Mouse (Mus musculus) embryo, embryonic 10 days (tissue): ENCODE measurements around the gene Tcte2.

ENCODE experiments used
- DNase-seq: peaks from one replicate; pipeline ENCODE4 v3.0.0-alpha.2; 2015; ENCODE audit warnings: low spot score

Gene Tcte2

DNA sequence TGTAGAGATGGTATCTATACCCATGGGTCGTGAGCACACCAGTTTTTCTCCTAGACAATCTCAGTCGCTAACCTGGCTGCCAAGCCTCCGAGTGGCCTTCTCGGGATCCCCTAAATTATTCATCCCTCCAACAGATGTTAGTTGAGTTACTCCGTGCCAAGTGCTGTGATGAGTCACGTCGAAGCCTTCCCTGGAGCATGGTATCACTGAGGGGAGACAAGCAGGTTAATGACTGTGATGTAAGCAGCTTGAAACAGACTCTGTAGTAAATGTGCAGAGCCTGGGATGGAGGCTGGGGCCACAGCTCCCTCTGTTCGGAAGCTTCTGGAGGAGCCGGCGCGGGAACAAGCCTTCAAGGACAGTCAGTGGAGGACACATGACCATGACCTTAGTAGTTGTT is 44.2 kb downstream of the Tcte2 start:
- DNase-seq, result no peak

DNA sequence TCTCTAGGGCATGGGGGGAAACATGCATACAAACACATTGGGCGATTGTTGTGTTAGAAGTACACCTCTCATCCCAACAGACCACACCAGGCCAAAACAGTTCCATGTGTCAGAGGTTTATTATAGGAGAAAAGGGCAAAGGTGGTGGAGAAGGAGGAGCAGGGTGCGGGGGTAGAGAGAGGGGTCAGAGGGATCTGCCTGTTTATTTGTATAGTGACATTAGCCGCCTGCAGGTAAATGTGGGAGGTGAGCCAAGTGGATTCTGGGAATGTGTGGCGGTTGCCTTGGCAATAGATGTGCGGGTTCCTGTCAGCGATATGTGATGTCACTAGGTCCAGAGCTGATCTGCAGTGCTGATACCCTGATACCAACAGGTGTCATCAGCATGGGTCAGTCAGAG is 45.3 kb downstream of the Tcte2 start:
- no peak for DNase-seq

DNA sequence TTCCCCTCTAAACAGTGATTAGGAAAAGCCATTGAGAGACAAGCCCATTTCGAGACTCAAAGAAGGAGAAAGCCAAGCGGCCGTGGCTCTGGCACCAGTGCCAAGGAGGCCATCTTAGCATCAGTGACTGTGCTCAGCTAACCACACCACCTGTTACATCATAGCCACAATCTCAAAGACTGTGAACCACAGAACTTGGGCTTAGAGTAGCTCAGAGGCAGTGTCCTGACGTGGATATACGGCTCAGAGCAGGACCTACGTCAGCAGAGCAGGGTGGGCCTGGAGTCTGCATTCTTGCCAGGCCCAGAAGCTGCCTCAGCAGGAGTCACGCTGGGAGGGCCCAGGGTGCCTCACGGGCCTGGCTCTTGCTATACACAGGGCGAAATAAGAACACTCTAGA is 46.1 kb downstream of the Tcte2 start:
- DNase-seq, result no peak

DNA sequence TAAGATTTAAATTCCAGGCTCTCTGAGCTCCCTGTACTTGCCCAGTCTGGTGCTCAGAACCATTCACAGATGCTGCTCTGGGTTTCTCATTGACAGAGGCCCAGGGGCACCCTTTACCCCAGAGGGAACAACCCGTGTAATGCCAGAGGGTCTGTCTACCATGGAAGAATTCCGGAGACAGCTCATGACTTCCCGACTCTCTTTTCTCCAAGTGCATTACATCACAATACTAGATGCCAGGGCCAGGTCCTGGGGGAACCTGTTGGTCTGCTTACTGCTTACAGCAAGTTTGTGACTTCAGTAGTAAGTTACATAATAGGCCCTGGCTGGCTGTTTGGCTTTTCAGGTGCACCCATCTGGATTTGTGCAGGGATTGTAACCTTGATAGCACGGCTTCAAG is 47.0 kb downstream of the Tcte2 start:
- DNase-seq, result no peak

DNA sequence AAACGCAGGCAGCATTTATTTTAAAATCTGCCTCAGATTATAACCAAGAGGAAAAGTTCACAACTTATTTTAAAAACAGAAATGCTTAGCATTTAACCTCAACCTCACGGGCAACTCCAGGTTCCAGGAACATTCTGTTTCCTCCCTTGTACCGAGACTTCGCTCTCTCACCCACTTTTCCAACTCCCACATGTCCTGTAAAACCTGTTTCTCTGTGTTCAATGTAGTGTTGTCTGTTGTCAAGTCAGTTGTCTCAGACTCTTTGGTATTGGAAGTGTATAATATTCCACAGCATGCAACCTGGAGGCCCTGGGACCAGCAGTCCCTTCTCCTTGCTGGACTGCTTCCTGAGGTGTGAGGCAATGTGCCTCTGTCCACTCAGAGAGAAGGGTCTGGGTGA is 47.5 kb downstream of the Tcte2 start:
- DNase-seq, result no peak

DNA sequence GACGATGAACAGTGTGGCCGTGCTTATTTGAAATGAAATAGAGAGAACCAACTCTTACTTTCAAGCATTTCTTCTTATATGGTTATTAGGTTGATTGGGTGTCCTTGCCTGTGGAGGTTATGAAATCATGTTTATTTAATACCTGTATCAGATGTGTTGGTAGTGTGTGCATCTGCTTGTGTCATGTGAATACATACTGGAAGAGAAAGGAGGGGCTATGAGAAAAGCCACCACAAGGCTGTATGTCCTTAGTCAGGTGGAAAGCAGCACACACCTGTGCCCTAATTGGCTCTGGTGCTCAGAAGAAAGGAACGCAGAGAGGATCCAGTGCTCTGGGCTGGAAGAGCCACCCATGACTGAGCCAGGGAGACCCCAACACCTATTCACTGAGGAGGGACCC is 49.1 kb downstream of the Tcte2 start:
- DNase-seq, result no peak

DNA sequence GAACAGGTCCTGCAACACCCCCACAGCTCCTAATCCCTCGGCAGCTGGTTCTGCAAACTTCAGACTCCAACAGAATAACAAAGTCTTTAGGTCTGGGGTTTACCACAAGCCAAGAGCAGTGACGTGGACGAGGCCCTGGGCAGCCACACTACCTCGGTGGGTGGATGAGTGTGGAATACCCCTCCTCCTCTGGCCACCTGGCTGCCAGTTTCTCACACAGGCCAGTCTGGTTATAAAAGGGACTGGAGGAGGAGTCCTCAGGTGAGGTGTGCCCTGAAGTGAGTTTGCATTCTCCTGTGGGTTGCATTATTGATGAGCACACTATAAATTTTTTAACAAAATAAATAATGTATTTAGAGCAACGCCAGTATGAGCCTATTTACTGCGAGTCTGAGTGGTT is 49.5 kb downstream of the Tcte2 start:
- DNase-seq, result no peak

DNA sequence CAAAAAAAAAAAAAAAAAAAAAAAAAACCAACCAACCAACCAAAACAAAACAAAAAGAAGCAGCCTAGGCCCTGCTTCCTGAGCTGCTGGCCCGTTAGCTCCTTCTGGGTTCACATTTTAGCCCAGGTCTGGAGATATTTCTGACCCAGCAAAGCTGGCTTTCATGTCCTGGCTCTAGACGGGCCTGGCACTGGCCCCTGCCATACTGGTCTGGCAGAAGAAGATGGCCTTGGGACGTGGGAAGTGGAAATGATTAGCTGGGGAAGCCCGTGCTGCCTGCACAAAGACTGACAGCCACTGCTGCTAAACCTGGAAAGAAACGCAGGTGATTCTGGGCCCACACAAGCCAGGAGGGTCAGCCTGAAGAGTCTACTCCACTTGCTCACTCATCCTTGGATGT is 50.5 kb downstream of the Tcte2 start:
- DNase-seq, result no peak

DNA sequence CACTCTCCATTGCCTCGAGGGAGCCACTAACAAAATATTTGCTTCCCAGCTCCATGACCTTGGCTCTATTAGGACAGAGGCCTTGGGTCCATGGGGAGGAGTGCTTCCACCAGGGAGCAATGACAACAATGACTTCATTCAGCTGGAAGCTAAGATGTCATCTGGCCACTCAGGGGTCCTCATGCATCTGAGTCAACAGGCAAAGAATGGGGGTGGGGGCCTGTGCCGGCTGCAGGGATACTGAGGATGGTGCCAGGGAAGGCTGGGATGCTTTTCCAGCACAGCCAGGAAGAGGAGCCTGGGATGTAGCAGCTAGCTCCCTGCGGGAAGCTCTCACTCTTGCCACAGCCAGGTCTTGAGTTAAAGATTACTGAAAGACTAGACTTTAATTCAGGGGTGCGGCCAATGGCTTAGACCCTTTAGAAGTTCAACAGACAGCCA is 56.1 kb downstream of the Tcte2 start:
- DNase-seq, result peak; percentile 67

DNA sequence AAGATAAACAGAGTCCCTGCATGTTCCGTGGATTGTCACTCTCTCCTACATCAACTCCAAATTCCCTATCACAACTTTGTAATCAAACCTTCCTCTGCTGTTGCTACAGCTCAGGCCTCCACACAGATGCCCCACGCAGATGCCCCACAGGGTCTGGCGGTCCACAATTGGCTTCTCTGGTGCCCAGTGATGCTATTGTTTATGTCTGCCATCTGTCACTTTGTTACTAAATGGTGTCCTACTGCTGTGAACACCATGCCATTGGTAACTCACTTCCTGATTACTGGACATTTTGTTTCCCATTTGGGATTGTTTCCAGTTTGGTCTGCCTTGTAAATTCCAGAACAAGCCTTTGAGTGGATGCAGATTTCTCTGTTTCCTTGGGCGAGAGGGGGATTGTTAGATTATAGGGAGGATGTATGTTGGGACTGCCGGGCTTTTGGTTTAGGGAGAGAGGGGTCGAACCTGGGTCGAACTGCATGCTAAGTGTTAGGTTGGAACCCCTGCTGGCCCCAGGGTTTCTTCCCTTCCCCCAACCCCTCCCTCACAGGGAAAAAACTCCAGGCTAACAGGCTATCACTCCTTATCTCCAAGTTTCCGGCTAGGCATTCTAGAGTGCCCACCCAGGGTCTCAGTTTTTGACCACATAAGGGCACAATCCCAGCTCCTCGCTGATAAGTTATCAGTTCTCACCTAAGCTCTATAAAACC is 57.9 kb downstream of the Tcte2 start:
- no peak for DNase-seq

DNA sequence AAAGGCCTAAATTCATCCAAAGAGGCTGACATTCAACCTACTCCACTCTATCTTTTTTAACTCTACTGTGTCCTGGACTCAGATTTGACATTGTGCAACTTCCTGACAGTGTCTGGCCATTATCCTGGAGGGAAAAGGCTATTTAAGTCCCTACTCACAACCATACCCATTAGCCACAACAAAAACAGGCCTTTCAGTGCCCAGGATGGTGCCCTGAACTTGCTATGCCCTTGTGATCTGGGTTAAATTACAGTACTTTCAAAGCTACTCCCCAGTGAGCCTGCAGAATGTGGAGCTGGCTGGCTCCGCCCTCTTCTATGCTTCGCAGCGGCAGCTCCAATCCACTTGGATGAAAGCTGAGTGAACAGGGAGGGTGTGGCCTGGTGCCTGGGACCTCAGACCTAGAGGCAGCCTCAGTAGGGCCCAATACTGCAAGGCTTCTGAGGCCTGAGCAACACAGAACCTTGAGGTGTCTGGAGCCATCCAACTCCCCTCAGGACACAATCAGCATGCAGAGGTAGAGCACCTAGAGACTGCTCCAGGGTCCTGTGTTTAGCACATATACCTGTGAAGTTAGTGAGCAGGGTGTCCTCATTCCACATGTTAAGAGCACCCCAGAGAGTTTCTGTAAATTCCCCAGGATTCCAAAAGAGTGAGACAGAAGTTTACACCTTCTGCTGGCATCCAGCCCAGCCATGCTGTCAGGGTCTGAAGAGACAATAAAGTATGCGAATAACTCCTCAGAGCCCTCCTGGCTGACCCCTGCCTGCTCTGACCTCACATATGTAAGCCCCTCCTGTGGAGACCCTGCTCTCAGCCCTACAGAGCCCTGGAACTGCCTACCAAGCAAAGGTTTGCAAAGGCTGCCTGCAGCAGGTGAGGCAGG is 61.3 kb downstream of the Tcte2 start:
- DNase-seq, result peak; percentile 84

DNA sequence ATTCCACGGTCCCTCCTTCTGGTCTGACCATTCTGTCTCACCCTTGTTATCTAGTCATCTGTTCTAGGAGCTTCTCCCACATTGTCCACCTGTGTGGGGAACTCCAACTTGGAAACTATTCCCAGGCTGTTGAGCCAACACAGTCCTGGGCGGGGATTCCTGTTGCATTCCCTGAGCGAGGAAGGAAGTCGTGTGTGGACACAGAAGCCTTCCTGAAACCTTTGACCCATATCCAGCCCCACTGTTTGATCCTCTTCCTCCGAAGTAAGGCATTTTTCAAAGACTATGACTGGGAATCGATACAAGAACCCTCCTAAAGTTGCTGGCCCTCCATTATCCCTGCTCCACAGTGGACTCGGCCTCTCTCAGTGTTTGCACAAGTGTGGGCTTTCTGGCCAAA is 61.9 kb downstream of the Tcte2 start:
- no peak for DNase-seq

DNA sequence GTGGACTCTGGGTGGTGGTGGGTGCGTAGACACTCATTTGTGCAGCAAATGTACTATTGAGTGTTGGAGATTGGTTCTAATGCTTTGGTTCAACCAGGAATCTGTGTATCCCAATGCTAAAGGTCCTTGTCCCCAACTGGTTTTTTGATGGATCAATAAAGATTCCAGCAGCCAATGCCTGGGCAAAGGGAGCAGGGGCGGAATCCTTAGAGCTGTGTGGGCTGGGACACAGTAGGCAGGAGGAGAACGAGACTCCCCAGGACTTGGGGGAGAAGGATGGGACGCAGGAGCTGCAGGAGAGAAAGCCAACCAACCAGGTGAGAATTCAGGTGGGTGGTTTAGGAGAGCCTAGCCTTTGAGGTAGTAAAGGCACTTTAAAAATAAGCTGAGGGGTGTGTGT is 63.4 kb downstream of the Tcte2 start:
- DNase-seq, result no peak

DNA sequence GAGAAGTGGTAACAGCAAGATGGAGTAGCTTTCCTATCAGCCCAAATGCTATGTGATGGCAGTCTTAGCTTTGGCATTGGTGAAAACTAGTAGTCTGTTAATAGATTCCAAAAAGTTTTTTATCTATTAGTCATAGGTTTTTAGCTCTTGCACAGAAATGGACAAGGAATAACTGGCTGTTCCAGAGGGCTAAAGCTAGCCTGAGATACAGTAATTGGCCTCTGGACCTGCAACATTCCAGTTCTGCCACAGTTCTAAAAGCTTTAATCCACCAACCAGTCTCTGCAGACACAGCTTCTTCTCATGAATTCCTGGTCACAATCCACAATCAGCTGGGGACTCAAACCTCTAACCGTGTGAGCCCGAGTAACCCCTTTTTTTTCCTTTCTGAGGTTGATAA is 64.0 kb downstream of the Tcte2 start:
- no peak for DNase-seq

DNA sequence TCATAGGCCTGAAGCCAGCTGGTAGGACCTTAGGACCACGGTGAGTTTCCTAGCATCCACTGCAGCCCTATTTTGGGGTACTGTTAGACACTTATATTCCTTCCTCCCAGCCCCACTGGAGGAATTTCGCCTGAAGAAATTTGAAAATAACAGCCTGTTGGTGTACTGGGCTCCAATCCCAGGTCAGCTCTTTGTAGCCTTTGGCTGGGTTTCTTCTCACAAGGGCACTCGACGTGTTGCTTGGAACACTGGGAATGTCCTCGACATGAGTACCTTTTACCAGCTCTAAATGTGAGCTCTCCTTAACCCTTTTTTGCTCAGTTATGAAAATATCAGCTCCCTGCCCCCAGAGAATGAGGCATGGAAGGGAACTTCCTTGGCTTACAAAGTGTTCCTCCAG is 65.7 kb downstream of the Tcte2 start:
- no peak for DNase-seq

DNA sequence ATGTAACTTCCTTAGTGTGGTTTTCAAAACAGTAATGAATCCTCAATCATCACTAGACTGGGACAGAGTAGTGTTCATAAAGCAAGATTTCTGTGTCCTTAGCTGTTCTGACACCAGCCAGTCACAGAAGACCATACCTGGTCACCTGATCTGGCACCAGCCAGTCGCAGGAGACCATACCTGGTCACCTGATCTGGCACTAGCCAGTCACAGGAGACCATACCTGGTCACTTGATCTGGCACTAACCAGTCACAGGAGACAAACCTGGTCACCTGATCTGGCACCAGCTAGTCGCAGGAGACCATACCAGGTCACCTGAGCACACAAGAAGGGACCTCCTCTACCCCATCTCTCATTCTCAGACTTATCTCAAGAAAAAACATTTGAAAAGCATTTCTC is 66.4 kb downstream of the Tcte2 start:
- no peak for DNase-seq

DNA sequence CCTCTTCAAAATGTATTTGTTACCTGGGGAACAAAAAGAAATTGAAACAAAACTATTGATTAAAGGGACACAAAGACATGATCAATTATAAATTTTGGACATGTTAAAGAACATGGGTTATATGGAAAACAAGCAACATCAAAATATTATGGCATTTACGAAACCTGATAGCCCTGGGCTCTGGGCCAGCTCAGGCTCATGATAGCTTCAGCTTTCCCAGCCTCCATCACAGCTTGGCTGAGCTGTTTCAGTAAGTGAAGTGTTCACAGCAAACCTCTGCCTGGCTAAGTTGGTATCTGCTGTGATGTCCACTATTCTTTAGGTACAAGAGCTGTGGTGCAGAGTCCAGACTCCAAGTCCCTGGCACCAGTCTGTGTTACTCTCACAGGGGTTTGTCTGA is 67.4 kb downstream of the Tcte2 start:
- no peak for DNase-seq

DNA sequence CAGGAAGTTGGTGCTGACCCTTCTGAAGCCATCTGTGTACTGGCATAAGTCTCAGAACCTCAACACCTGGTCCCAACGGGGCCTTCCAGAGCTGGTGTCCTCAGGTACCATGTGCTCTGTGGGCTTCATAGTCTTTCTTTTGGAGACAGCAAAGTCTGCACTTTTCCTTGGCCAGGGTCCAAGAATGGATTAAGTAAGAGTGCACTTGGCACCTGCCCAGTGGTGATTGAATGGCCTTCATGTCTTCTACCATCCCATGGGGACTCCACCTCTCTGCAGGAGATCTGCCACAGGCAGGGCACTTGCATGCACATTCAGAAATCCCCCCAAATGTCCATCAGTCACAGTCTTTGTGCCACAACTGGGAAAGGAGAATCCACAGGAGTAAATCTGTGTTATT is 74.0 kb downstream of the Tcte2 start:
- no peak for DNase-seq

DNA sequence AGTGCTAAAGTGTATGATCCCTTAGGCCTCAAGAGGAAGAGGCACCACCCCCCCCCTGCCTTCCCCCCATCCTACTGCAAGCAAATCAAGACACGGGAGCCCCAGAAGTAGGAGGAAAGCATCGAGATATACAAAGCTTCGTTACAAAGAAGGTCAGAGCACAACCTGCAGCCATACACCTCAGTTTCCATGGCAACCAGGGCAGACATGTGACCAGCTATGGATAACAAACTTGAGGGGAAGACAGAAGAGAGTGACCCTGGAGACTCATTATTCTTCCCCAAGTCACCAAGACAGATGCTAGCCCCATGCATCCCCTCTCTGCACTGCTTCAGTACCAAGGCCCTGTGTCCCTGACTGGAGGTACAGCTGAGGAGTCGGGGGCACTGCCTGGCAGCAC is 74.5 kb downstream of the Tcte2 start:
- DNase-seq, result no peak

DNA sequence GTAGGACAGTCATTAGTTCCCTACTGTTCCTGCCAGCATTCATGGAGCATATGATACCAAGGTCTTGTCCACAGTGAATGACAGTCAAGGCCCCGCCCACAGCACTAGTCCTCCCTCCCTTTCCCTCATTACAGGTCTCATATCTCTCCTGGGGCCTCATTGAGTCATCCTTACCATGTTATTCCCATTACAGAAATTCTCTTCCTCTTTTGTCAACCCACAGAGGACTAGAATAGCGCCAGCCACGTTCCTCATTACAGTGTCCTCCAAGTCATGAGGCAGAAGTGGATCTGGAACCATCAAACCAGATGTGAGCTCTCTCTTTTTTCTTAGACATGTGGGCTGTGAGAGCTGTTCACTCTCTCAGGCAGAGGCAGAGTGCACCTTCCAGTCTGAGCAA is 76.0 kb downstream of the Tcte2 start:
- DNase-seq, result no peak

DNA sequence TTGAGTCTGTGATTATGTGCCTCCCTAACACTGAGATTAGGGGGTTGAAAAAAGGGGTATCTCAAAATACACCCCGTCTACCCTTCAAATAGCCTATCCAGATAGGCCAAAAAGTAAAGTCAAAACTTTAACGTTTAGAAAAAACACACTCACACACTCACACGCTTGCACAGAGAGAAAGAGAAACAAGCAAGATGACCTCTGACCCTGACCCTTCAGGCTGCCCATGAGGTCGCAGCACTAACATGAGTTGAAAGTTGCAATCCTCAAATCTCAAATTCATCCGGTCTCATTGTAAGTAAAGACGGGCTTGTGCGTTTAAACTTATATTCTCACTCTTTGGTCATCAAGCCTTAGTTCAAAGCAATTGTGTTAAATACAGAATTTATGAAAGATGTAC is 77.4 kb downstream of the Tcte2 start:
- DNase-seq, result peak; percentile 76

DNA sequence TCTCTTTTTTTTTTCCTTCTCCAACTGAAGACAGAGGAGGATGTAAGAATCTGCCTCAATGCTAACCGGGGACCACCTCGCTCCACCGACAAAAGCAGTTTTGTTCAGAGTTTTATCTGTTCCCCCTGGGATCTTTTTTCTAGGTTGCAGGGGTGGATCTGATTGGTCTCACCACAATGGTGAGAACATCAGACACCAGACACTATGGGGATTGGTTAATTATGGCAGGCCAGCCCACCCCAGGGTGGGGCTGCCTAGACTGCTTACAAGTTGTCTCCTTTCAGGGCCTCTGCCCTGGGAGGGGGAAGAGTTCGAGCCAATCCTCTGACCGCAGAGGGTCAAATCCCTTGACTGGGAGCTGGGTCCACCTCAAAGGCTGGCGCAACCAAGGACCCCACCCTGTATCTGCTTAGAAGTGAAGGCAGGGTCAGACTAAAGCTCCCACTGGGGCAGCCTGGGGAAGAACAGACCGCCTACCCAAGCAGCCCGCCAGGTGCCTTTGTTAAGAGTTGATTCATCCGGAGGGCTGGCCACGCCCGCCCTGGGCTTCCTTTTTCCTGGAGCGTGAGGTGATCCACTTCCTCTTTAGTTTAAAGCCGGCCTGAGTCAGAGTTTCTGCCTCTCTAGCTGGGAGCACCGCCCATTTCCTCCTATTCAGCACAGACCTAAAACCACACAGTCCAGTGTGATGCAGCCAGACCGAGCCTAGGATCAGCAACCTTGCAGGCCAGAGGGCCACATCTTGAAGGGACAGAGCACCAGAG is 78.0 kb downstream of the Tcte2 start:
- peak; percentile 79 for DNase-seq

DNA sequence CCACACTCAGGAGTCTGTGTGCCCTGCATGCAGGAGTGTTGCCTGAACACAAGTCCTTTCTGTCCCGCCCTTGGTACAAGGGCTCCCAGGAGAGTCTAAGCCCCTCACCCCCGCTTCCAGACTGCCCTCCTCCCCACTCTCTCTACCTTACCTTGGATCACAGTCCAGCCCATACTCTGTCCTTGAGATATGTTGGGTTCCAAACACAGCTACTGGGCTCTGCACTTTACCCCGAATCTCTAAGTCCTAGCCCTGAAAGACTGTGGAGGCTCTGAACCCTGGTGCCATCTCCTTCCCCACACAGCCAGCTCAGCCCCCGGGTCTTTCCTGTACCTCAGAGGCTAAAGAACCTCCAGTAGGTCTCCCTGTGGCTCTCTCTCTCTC is 78.6 kb downstream of the Tcte2 start:
- no peak for DNase-seq
